Mouse (Mus musculus): ENCODE results near the gene Noto. TPM values are rescaled to one million over a fixed set of nuclear protein-coding genes. Genes with fewer than 3 reads are reported as not detected.

The Noto gene
- total RNA-seq (2023), result not detected in 2 replicates

DNA sequence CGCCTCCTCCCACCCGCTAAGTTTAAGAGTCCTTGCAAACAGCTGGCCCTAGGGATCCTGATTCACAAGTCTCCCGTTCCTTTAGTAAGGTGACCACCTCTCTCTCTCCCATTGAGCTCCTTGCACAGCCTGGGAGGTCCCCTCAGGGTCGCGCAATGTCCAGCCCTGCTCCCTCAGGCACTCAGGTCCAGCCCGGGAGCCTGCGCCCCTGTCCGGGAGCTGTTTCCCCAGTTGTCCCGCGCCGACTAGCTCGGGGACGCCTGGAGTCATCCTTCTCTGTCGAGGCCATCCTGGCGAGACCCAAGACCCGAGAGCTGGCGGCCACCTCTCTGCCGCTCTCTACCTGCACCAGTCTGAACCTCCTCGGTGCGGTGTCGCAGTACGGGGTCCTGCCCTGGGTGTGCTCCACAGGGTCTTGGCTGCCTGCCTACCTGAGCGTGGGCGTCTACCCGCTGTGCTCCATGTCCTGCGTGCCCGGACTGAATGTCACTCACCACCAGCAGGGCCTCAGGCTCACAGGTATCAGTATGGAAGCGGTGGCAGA lies at the start of gene Noto:
Noto (plus strand) TSS at position 51 of the 544 bp plus-strand sequence.

GRCm38 (mm10) chr6:85373951-85374733 lies 49.5 kb upstream of the Noto start, which contains the start of gene Rab11fip5:
TSS of gene Rab11fip5 (minus strand) at chr6:85374634.

DNA sequence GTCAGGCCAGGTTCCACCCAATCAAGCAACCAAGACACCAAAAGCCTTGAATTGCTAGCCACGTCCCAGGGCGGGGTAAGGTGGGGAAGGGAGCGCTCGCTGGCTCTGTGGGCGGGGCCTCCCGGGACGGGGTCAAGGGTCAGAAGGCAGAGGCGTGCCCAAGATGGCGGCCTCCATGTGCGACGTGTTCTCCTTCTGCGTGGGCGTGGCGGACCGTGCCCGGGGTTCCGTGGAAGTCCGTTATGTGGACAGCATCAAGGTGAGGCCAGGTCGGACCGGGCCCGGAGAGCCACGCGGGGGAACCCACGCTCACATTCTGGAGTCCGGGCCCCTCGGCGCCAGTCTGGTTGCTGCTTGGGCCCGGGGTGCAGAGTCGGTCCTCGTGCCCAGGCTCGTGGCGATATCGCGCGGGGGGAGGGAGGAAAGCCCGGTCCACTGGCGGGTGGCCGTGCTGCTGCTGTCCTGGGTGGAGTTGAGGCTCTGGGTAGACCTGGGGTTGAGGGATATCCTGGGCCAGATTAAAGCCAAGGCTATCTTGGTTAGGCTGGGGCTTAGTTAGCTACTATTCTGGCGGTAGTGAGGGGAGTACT lies 8.3 kb downstream of the Noto start, which contains the start of gene Smyd5:
Smyd5 (plus strand) TSS at position 148 of the 590 bp plus-strand sequence.

DNA sequence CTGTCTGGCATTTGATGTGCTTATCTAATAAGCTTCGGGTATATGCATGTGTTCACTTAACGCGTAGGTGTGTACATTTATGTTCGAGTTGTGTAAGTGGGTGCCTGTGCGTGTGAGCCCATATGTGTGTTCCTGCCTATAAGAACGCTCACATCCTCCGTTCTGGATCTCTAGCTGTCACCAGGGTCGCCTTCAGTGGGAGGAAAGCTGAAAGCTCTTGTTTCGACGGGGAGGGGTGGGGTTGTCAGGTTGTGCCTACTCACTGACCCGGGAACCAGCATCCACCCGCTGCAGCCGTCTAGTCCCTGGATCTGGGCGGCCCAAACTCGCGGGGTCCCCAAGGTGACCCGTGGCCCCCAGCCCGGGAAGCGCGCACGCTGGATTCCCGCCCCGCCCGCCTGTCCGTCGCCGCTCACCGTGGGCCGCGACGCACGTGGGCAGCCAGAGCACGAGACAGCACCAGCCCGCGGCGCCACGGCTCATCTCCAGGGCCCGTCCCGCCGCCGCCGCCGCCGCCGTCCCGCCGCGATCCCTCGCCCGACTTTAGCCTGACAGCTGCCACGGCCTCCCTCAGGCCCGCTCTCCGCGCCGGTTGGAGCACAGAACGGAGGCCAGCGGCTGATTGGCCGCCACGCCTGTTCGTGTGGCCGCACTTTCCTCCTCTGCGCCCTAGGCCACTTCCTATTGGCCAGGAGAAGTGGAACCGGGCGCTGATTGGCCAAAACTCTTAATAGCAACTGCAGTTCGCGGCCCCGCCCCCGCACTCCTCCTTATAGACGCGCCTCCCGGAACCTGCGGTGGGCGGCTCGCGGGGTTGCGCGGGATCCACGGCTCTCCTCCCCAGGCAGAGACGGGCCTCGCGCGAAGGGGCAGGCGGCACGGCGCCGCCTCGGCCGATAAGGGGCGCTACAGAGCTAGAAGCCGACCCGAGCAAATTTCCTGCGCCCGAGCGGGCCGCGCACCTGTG lies 27.3 kb downstream of the Noto start, which contains the start of gene Cct7:
Cct7 (plus strand) TSS at position 818 of the 967 bp plus-strand sequence.

GRCm38 (mm10) chr6:85451664-85452410 lies 28.2 kb downstream of the Noto start, which contains the start of gene Pradc1:
TSS of gene Pradc1 (minus strand) at chr6:85451970.

Other genes starting within 250 kb of the Noto start
- gene Emx1, start 236.4 kb upstream of the Noto start, total RNA-seq (2023), result not detected in 2 replicates
- 107 and 155 TPM in 2 replicates for gene Sfxn5, start 90.5 kb upstream of the Noto start, total RNA-seq (2023)
- gene Rab11fip5, start 49.3 kb upstream of the Noto start, total RNA-seq (2023), result 16.8 and 20.9 TPM in 2 replicates
- 6.6 and 8.5 TPM in 2 replicates for gene Smyd5, start 8.1 kb downstream of the Noto start, total RNA-seq (2023)
- 74.0 and 99.8 TPM in 2 replicates for gene Cct7, start 27.6 kb downstream of the Noto start, total RNA-seq (2023)
- gene Pradc1, start 28.1 kb downstream of the Noto start, total RNA-seq (2023), result 15.2 and 18.2 TPM in 2 replicates
- not detected in 2 replicates for gene Fbxo41, start 79.1 kb downstream of the Noto start, total RNA-seq (2023)
- not detected in 2 replicates for gene Egr4, start 89.7 kb downstream of the Noto start, total RNA-seq (2023)
- gene Alms1, start 163.6 kb downstream of the Noto start, total RNA-seq (2023), result 6.1 and 8.6 TPM in 2 replicates